Mouse (Mus musculus) embryo, embryonic 10.5 days (tissue): ENCODE measurements around the gene Dpf3.

ENCODE experiments used
- DNase-seq: peaks from one replicate; pipeline ENCODE4 v3.0.0-alpha.2; 2015; ENCODE audit warnings: low spot score

The Dpf3 gene

GRCm38 (mm10) chr12:83211146-83211822 is 276.2 kb downstream of the Dpf3 start:
- DNase-seq, result no peak

GRCm38 (mm10) chr12:83210735-83211134 is 276.8 kb downstream of the Dpf3 start:
- no peak for DNase-seq

- no peak for DNase-seq
Measured at GRCm38 (mm10) chr12:83210294-83210693, 277.2 kb downstream of the Dpf3 start.

- DNase-seq, result no peak
Measured at GRCm38 (mm10) chr12:83209461-83209860, 278.1 kb downstream of the Dpf3 start.

GRCm38 (mm10) chr12:83208841-83209240 is 278.7 kb downstream of the Dpf3 start:
- DNase-seq, result no peak

- DNase-seq, result no peak
Measured at GRCm38 (mm10) chr12:83208011-83208410, 279.5 kb downstream of the Dpf3 start.

- no peak for DNase-seq
Measured at GRCm38 (mm10) chr12:83207481-83207880, 280.0 kb downstream of the Dpf3 start.

- no peak for DNase-seq
Measured at GRCm38 (mm10) chr12:83206866-83207265, 280.6 kb downstream of the Dpf3 start.

GRCm38 (mm10) chr12:83204361-83204760 is 283.2 kb downstream of the Dpf3 start:
- no peak for DNase-seq

- DNase-seq, result no peak
Measured at GRCm38 (mm10) chr12:83201674-83202073, 285.8 kb downstream of the Dpf3 start.

GRCm38 (mm10) chr12:83180561-83180960 is 307.0 kb downstream of the Dpf3 start:
- no peak for DNase-seq

- no peak for DNase-seq
Measured at GRCm38 (mm10) chr12:83179860-83180259, 307.7 kb downstream of the Dpf3 start.

GRCm38 (mm10) chr12:83178770-83179169 is 308.7 kb downstream of the Dpf3 start:
- DNase-seq, result no peak

GRCm38 (mm10) chr12:83169495-83170209 is 317.9 kb downstream of the Dpf3 start:
- no peak for DNase-seq

GRCm38 (mm10) chr12:83168310-83168709 is 319.2 kb downstream of the Dpf3 start:
- DNase-seq, result no peak

GRCm38 (mm10) chr12:83165058-83165457 is 322.5 kb downstream of the Dpf3 start:
- DNase-seq, result no peak
